Mouse (Mus musculus): ENCODE measurements at regions not wholly inside any gene's neighbourhood (a gene's known extent, or its start where the extent isn't known, plus 50 kb on each side); places are given as distances from the start of the nearest gene placed in this dataset.

- TF ChIP-seq CTCF (IDR thresholded peaks at IDR 0.05; ENCODE audit: low read depth): no peak
- TF ChIP-seq EP300 (IDR thresholded peaks at IDR 0.05; ENCODE audit: low read depth): no peak
Observed at GRCm38 (mm10) chr16:87242027-87242426, 112.0 kb upstream of the N6amt1 start.

All from liver, postnatal 0 days (tissue).